Mouse (Mus musculus) olfactory bulb, adult 2 months (tissue): ENCODE measurements around the gene Gnpnat1. TPM values are rescaled to one million over a fixed set of nuclear protein-coding genes. Genes with fewer than 3 reads are reported as not detected.

Source experiments
- H3K27ac ChIP-seq: fragments of 200-500 bp; 2 replicates; pipeline ENCODE4 v1.5.1; 2012; ENCODE audit warnings: low read depth, low read length; ENCODE audit not compliant: insufficient read depth
- H3K4me1 ChIP-seq: fragments of 200-500 bp; 2 replicates; pipeline ENCODE4 v1.6.1; 2012; ENCODE audit warnings: low read length; ENCODE audit not compliant: control insufficient read depth, insufficient read depth
- H3K4me3 ChIP-seq: fragments of 200-500 bp; 2 replicates; pipeline ENCODE4 v1.5.1; 2012; ENCODE audit warnings: mild to moderate bottlenecking, low read depth, low read length, moderate library complexity; ENCODE audit not compliant: insufficient read depth
- CTCF ChIP-seq: fragments of 200-500 bp; IDR thresholded peaks from 2 replicates; pipeline ENCODE4 v1.5.1; 2012; ENCODE audit warnings: low read depth, mild to moderate bottlenecking, low read length, moderate library complexity; ENCODE audit not compliant: insufficient read depth
- POLR2A ChIP-seq: fragments of 200-500 bp; IDR thresholded peaks from 2 replicates; pipeline ENCODE4 v1.6.1; 2012; ENCODE audit warnings: mild to moderate bottlenecking, low read depth, low read length, moderate library complexity; ENCODE audit not compliant: insufficient read depth
- WGBS: fragments of 180-500 bp; shearing (Covaris S2); methylation state at CpG from one replicate; pipeline ENCODE4 v1.1.7; 2018; 5-methylcytosine and 5-hydroxymethylcytosine counted together
- polyA plus RNA-seq: library from polyadenylated mRNA; stranded (reverse); fragments of >200 nt; gene quantifications from 2 replicates; pipeline ENCODE4 v1.2.4, GENCODE M21; 2012; ENCODE audit warnings: low replicate concordance; ENCODE audit not compliant: missing spikeins, insufficient read depth, insufficient read length

Gnpnat1 gene
- polyA plus RNA-seq, 1 experiment = not detected

DNA sequence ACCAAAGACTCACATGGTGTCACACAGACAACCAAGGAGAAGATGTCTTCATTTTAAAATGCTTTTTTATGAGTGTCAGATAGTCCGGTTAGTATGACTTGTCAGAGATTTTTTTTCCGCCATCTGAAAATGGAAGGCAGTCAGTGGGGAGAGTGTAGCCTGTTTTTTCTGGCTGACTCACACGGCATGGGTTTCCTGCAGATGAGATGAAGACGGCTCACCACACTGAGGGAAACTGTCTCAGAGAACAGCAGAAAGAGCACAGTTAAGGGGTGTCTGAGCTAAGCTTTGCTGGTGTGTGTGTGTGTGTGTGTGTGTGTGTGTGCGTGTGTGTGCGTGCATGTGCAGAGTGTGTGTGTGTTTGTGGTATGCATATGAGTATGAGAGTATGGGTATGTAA is 36.6 kb upstream of the Gnpnat1 start:
- 65% methylated on average over 6 of the region's 6 CpGs for WGBS
- TF ChIP-seq POLR2A = no peak
- no peak overlapping the region for H3K27ac ChIP-seq
- H3K4me1 ChIP-seq = peaks cover 17% of the 10 kb centered on the region
- H3K4me3 ChIP-seq = no peak overlapping the region

DNA sequence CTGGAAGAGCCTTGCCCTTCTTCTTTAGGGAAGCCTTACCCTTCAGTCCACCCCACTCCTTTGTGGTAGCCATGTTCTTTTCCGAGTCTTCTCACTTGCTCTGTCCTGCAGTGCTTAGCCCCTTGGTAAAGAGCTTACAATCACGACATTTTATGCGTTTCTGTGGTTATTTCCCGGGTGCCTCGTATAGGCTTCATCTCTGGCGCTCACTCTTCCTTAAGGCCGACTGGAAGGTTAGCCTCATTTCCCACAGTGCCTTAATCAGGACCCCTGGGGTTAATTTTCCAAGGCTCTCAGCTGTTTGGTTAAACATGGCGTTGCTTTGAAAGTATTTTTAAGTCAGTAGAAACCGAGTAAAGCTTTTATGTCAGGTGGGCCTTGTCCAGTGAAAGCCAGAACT is 34.7 kb upstream of the Gnpnat1 start:
- no peak overlapping the region for H3K4me3 ChIP-seq
- no peak overlapping the region for H3K27ac ChIP-seq
- peaks cover 7% of the 10 kb centered on the region for H3K4me1 ChIP-seq
- 85% methylated on average over 9 of the region's 9 CpGs for WGBS
- no peak for TF ChIP-seq POLR2A
- TF ChIP-seq CTCF = no peak

DNA sequence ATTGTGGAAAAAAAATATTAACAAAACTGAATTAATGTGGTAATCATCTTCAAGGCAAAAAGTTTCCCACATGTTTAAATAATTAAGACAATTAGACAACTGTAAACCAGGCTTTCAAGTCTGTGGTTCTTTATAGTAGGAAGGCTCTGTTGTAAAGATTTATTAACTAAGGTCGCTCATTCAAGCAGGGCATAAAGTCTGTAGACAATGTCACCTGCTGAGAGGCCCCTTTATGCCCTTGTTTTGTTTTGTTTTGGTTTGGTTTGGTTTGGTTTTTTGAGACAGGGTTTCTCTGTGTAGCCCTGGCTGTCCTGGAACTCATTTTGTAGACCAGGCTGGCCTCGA is 34.2 kb upstream of the Gnpnat1 start:
- TF ChIP-seq CTCF (no peak), POLR2A (no peak)
- Histone ChIP-seq H3K4me1 (peaks cover 6% of the 10 kb centered on the region), H3K27ac (no peak overlapping the region), H3K4me3 (no peak overlapping the region)
- 86% methylated on average over 2 of the region's 2 CpGs for WGBS

DNA sequence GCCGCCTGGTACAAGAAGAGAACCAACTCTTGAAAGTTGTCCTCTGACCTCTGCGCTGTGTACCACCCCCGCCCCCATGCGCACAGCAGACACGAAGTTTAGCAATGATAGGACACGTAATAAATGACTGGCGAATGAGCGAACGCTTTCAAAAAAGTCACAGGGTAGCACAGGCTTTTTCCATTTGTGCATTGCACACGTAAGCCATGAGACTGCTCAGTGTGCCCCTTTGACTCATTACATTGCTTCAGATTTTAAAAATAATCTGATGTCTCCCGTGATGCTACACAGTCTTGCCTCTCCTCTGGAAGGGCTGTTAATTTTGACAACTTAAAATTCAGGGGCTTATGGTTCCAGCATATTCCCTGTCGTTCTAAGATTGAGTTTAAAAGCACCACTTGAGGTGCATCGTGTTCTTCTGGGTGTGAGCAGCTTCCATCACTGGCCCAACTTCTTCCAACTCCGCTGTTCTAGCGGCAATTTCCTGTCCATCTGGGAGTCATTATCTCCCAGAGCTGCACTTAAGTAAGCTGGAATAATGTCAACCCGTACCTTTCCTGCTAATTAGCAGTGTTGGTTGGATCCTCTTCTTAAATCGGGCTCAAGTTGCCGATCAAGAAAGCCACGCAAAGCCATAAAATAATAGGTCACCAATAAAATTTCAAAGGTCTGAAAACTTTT is 33.7 kb upstream of the Gnpnat1 start:
- Histone ChIP-seq H3K4me3 (no peak overlapping the region), H3K27ac (no peak overlapping the region), H3K4me1 (peaks cover 6% of the 10 kb centered on the region)
- no peak for TF ChIP-seq POLR2A
- no peak for TF ChIP-seq CTCF
- WGBS = 82% methylated on average over 19 of the region's 19 CpGs

DNA sequence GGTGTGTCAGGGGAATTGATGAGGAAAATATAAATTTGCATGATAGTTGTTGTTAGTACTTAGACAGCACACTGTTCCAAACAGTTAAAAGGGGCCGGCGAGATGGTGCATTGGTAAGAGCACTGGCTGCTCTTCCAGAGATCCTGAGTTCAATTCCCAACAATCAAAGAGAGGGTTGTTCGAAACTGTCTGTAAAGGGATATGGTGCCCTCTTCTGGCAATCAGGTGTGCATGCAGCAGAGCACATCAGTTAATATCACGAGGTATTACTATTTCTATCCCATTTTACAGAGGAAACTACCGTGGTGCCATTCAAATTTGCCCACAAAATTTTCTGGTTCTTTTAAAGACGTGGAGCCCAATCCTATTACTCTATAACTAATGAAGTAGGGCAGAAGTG is 29.5 kb upstream of the Gnpnat1 start:
- WGBS = 74% methylated on average over 6 of the region's 6 CpGs
- TF ChIP-seq POLR2A = no peak
- TF ChIP-seq CTCF = no peak

DNA sequence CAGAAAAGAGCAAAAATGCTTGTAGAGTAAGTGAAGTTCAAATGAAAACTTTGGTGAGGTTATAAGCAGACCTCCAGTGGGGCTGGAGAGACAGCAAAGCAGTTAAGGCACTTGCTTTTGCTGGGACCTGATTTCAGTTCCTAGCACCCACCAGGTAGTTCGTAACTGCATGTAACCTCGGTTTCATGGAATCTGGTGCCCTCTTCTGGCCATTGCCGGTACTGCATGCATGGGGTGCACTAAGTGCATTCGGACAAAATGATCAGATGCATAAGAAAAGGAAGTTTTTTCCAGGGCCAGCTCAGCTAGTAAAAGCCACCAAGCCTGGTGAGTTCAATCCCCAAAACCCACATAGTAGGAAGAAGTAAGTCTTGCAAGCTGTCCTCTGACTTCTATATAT is 27.3 kb upstream of the Gnpnat1 start:
- H3K27ac ChIP-seq = no peak overlapping the region
- H3K4me3 ChIP-seq = no peak overlapping the region
- TF ChIP-seq POLR2A (no peak), CTCF (no peak)
- H3K4me1 ChIP-seq = no peaks in the 10 kb centered on the region
- WGBS = 73% methylated on average over 4 of the region's 4 CpGs

More for the DNA sequence above, 29.5 kb upstream of the Gnpnat1 start:
- Histone ChIP-seq H3K4me3 (no peak overlapping the region), H3K27ac (no peak overlapping the region), H3K4me1 (no peaks in the 10 kb centered on the region)

DNA sequence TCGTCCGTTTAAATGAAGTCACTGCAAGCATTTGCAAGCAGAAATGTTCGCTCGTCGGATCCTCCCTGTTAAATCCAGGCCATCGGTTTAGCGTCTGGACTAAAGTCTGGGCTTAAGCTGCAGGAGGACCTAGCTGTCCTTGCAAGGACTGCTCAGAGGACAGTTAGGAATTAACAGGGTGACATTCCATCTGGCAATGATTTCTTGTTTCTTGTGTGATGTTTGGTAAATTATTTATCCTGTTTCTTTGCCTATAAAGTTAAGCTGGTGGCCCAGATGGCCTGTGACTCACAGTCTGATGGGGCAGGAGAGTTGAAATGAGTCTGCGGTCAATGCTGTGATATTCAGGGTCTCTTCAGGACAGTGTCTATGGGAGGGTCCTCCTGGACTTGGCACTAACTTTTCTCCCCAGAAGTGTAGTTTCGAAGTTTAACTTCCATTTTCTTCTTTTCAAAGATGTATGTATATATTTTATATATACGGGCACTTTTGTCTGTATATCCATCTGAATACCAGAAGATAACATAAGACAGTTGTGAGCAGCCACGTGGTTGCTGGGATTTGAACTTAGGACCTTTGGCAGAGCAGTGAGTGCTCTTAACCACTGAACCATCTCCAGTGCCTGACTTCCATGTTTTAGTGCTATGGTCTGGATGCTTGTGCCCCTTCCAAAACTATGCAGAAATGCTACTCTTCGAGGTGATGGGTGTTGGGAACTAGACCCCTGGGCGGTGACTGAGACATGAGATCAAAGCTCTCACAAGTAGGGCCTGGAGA is 25.5 kb upstream of the Gnpnat1 start:
- WGBS = 92% methylated on average over 13 of the region's 13 CpGs
- TF ChIP-seq CTCF (no peak), POLR2A (no peak)
- H3K4me1 ChIP-seq = no peaks in the 10 kb centered on the region
- H3K4me3 ChIP-seq = no peak overlapping the region
- H3K27ac ChIP-seq = no peak overlapping the region

DNA sequence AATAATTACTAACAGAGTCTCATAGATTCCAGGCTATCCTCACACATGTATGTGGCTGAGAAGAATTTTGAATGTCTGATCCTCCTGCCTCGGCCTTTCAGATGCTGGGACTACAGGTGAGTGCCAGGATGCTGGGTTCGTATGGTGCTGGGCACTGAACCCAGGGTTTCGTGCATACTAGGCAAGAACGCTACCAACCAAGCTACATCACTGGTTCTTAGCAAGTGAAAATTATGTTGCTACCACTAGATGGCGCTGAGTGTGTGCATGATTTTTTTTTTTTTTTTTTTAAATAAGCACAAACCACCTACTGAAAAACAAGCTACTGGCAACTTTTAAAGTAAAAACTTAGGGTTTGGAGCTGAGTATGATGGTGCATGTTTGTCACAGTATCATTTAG is 18.5 kb upstream of the Gnpnat1 start:
- WGBS = 6% methylated on average over 5 of the region's 5 CpGs
- no peaks in the 10 kb centered on the region for H3K4me1 ChIP-seq
- no peak overlapping the region for H3K4me3 ChIP-seq
- no peak for TF ChIP-seq CTCF
- TF ChIP-seq POLR2A = no peak
- no peak overlapping the region for H3K27ac ChIP-seq

DNA sequence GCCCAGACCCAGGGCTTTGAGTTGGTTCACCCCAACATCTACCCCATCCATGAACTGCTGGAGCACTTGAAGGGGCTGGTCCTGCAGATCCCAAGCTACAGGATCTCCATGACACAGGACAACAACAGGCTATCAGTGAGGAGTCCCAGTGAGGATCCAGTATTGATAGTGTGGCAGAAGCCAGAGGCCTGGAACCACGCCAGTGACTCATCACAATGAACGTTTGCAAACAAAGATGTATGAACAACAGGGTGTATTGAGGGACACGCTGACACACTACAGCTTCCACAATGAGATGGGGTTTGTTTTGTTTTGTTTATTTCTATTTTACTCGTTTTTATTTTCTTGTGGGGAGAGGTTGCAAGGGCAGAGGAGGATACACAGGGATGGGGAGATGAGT is 17.7 kb upstream of the Gnpnat1 start:
- 51% methylated on average over 4 of the region's 4 CpGs for WGBS
- Histone ChIP-seq H3K4me1 (no peaks in the 10 kb centered on the region), H3K4me3 (no peak overlapping the region), H3K27ac (no peak overlapping the region)
- no peak for TF ChIP-seq CTCF
- no peak for TF ChIP-seq POLR2A

DNA sequence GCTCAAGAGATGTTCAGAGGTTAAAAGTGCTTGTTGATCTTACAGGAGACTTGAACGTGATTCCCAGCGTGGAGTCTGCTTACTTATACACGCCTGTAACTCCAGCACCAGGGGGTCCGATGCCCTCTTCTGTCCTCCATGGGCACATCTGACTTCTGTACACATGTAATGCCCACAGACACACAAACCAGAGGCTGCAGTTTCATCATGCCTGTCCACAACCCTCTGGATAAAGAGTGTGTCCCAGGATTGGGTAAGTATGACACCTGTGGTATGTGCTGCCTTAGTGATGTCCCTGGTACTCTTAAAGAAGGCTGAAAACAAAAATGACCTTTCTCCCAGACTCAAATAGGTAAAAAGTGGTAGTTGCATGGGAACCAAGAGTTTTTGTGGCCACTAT is 14.6 kb upstream of the Gnpnat1 start:
- H3K27ac ChIP-seq = no peak overlapping the region
- no peaks in the 10 kb centered on the region for H3K4me1 ChIP-seq
- TF ChIP-seq POLR2A = no peak
- TF ChIP-seq CTCF = no peak
- WGBS = 81% methylated on average over 4 of the region's 4 CpGs
- no peak overlapping the region for H3K4me3 ChIP-seq
